Mouse (Mus musculus) cerebellum, adult 2 months (tissue): ENCODE data around the gene Cyp2w1.

ENCODE experiments used
- CTCF ChIP-seq: fragments of 200-500 bp; IDR thresholded peaks from 2 replicates; pipeline ENCODE4 v1.5.1; 2011; ENCODE audit warnings: low read depth, mild to moderate bottlenecking, control low read depth, low read length, moderate library complexity, borderline replicate concordance; ENCODE audit not compliant: insufficient read depth
- POLR2A ChIP-seq: fragments of 200-500 bp; IDR thresholded peaks from 2 replicates; pipeline ENCODE4 v1.6.1; 2011; ENCODE audit warnings: low read length, control low read depth, borderline replicate concordance; ENCODE audit not compliant: insufficient read depth

DNA sequence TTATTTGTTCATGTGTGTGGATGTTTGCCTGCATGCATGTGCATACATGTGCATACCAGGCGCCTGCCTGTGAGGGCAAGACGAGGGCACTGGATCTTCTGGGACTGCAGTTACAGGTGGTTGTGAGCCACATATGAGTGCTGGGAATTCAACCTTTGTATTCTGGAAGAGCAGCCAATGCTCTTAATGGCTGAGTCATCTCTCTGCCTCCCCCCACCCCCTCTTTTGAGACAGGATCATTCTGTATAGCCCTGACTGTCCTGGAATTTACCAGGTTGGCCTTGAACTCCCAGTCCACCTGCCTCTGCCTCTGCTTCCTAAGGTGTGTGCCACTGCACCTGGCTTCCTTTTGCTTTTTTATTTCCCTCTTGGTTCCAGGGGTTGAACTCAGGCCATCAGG, 22.4 kb downstream of the Cyp2w1 start:
- TF ChIP-seq CTCF (no peak), POLR2A (no peak)
